Mouse (Mus musculus) cerebellum, adult 2 months (tissue): ENCODE data around the gene Nop9. TPM values are rescaled to one million over a fixed set of nuclear protein-coding genes. Genes with fewer than 3 reads are reported as not detected.
A peak's percentile ranks its signal among the peaks of the same experiment; 100 is the strongest.

Source experiments
- DNase-seq, 2 experiments: peaks; one replicate each; pipeline ENCODE4 v3.0.0; 2021
- H3K27ac ChIP-seq: fragments of 200-500 bp; 2 replicates; pipeline ENCODE4 v1.5.1; 2012; ENCODE audit warnings: low read length, control low read depth, inconsistent platforms; ENCODE audit not compliant: insufficient read depth
- H3K27me3 ChIP-seq: fragments of 200-500 bp; 2 replicates; pipeline ENCODE4 v1.6.1; 2012; ENCODE audit warnings: inconsistent platforms, mild to moderate bottlenecking, low read length, moderate library complexity; ENCODE audit not compliant: control insufficient read depth, insufficient read depth
- H3K4me1 ChIP-seq: fragments of 200-500 bp; 2 replicates; pipeline ENCODE4 v1.6.1; 2011; ENCODE audit warnings: low read length; ENCODE audit not compliant: control insufficient read depth, insufficient read depth
- H3K4me3 ChIP-seq: fragments of 200-500 bp; replicated peaks from 2 replicates; pipeline ENCODE3; 2011; ENCODE audit warnings: mild to moderate bottlenecking, low read depth, low read length, control low read depth; ENCODE audit not compliant: insufficient read depth
- CTCF ChIP-seq: fragments of 200-500 bp; IDR thresholded peaks from 2 replicates; pipeline ENCODE4 v1.5.1; 2011; ENCODE audit warnings: low read depth, mild to moderate bottlenecking, control low read depth, low read length, moderate library complexity, borderline replicate concordance; ENCODE audit not compliant: insufficient read depth
- POLR2A ChIP-seq: fragments of 200-500 bp; IDR thresholded peaks from 2 replicates; pipeline ENCODE4 v1.6.1; 2011; ENCODE audit warnings: low read length, control low read depth, borderline replicate concordance; ENCODE audit not compliant: insufficient read depth
- WGBS: fragments of 180-500 bp; shearing (Covaris S2); methylation state at CpG from one replicate; pipeline ENCODE4 v1.1.7; 2018; 5-methylcytosine and 5-hydroxymethylcytosine counted together
- polyA plus RNA-seq: library from polyadenylated mRNA; depleted of rRNA; stranded (reverse); fragments of >200 nt; gene quantifications from 2 replicates; pipeline ENCODE4 v1.2.3, GENCODE M21; 2012

Nop9 gene
- polyA plus RNA-seq, 1 experiment, result 10.7 TPM

- no peak overlapping the region for H3K27ac ChIP-seq
- no peak for DNase-seq
- H3K4me3 ChIP-seq, result no peak overlapping the region
- WGBS, result 16% methylated on average over 25 of the region's 25 CpGs
- H3K4me1 ChIP-seq, result no peaks in the 10 kb centered on the region
- TF ChIP-seq CTCF, result no peak
- no peak for TF ChIP-seq POLR2A
- H3K27me3 ChIP-seq, result no peaks in the 10 kb centered on the region
Observed at GRCm38 (mm10) chr14:55713007-55713728, 32.3 kb upstream of the Nop9 start.

GRCm38 (mm10) chr14:55713729-55714122, 31.8 kb upstream of the Nop9 start, which contains the start of gene Tgm1:
Tgm1 (minus strand) TSS chr14:55713926.
- Histone ChIP-seq H3K4me1 (no peaks in the 10 kb centered on the region), H3K27ac (no peak within 1 kb of the TSS), H3K27me3 (no peaks in the 10 kb centered on the region), H3K4me3 (no peak within 1 kb of the TSS)
- TF ChIP-seq CTCF (no peak), POLR2A (no peak)
- DNase-seq, result no peak
- WGBS, result 38% methylated on average over 4 of the region's 4 CpGs

GRCm38 (mm10) chr14:55714893-55715292, 30.6 kb upstream of the Nop9 start:
- no peak overlapping the region for H3K27ac ChIP-seq
- 41% methylated on average over 6 of the region's 6 CpGs for WGBS
- no peaks in the 10 kb centered on the region for H3K27me3 ChIP-seq
- TF ChIP-seq CTCF (no peak), POLR2A (no peak)
- no peaks in the 10 kb centered on the region for H3K4me1 ChIP-seq
- no peak for DNase-seq
- H3K4me3 ChIP-seq, result no peak overlapping the region

- DNase-seq, result no peak
- Histone ChIP-seq H3K27ac (no peak overlapping the region), H3K27me3 (no peaks in the 10 kb centered on the region), H3K4me3 (no peak overlapping the region), H3K4me1 (peaks cover 3% of the 10 kb centered on the region; the same call in 1 of the 2 replicates)
- WGBS, result 91% methylated on average over 6 of the region's 6 CpGs
- TF ChIP-seq POLR2A, result no peak
- no peak for TF ChIP-seq CTCF
Observed at GRCm38 (mm10) chr14:55716271-55716670, 29.2 kb upstream of the Nop9 start.

GRCm38 (mm10) chr14:55716884-55717283, 28.6 kb upstream of the Nop9 start:
- Histone ChIP-seq H3K27me3 (no peaks in the 10 kb centered on the region), H3K4me1 (peaks cover 4% of the 10 kb centered on the region; the same call in 1 of the 2 replicates), H3K27ac (no peak overlapping the region), H3K4me3 (no peak overlapping the region)
- no peak for DNase-seq
- 82% methylated on average over 8 of the region's 8 CpGs for WGBS
- no peak for TF ChIP-seq CTCF
- no peak for TF ChIP-seq POLR2A

GRCm38 (mm10) chr14:55719737-55720136, 25.8 kb upstream of the Nop9 start:
- no peak overlapping the region for H3K27ac ChIP-seq
- H3K4me1 ChIP-seq, result peaks cover 4% of the 10 kb centered on the region; the same call in 1 of the 2 replicates
- 92% methylated on average over 6 of the region's 6 CpGs for WGBS
- no peak overlapping the region for H3K4me3 ChIP-seq
- no peak for TF ChIP-seq CTCF
- no peak for TF ChIP-seq POLR2A
- H3K27me3 ChIP-seq, result no peaks in the 10 kb centered on the region
- DNase-seq, result no peak

GRCm38 (mm10) chr14:55720666-55721065, 24.8 kb upstream of the Nop9 start:
- Histone ChIP-seq H3K27ac (no peak overlapping the region), H3K4me1 (peaks cover 4% of the 10 kb centered on the region; the same call in 1 of the 2 replicates), H3K4me3 (no peak overlapping the region), H3K27me3 (no peaks in the 10 kb centered on the region)
- no peak for DNase-seq
- no peak for TF ChIP-seq POLR2A
- TF ChIP-seq CTCF, result no peak
- 72% methylated on average over 12 of the region's 12 CpGs for WGBS

- WGBS, result 71% methylated on average over 6 of the region's 6 CpGs
- no peak overlapping the region for H3K27ac ChIP-seq
Observed at GRCm38 (mm10) chr14:55721076-55721475, 24.4 kb upstream of the Nop9 start.

More at GRCm38 (mm10) chr14:55721076-55721475, 24.4 kb upstream of the Nop9 start:
- TF ChIP-seq POLR2A (no peak), CTCF (no peak)
- no peaks in the 10 kb centered on the region for H3K27me3 ChIP-seq
- DNase-seq, result no peak
- peak overlapping the region; percentile 96 for H3K4me3 ChIP-seq
- H3K4me1 ChIP-seq, result peaks cover 4% of the 10 kb centered on the region; the same call in 1 of the 2 replicates
